Mouse (Mus musculus) thymus, adult 2 months (tissue): ENCODE measurements around the gene Serpind1. TPM values are rescaled to one million over a fixed set of nuclear protein-coding genes. Genes with fewer than 3 reads are reported as not detected.

ENCODE experiments used
- DNase-seq: peaks from one replicate; pipeline ENCODE4 v3.0.0; 2021
- H3K27ac ChIP-seq: fragments of 200-500 bp; 2 replicates; pipeline ENCODE4 v1.5.1; 2012; ENCODE audit warnings: low read length, control low read depth; ENCODE audit not compliant: control insufficient read depth, insufficient read depth
- H3K27me3 ChIP-seq: fragments of 200-500 bp; 2 replicates; pipeline ENCODE4 v1.6.1; 2012; ENCODE audit warnings: mild to moderate bottlenecking, low read length, moderate library complexity, mixed read lengths; ENCODE audit not compliant: control insufficient read depth, insufficient read depth
- H3K36me3 ChIP-seq: fragments of 200-500 bp; 2 replicates; pipeline ENCODE4 v1.6.1; 2012; ENCODE audit warnings: mild to moderate bottlenecking, low read length, moderate library complexity; ENCODE audit not compliant: control insufficient read depth, insufficient read depth
- H3K4me1 ChIP-seq: fragments of 200-500 bp; replicated peaks from 2 replicates; pipeline ENCODE4 v1.6.1; 2012; ENCODE audit warnings: low read length; ENCODE audit not compliant: control insufficient read depth, insufficient read depth
- H3K4me3 ChIP-seq: fragments of 200-500 bp; 2 replicates; pipeline ENCODE4 v1.5.1; 2012; ENCODE audit warnings: mild to moderate bottlenecking, low read length, control low read depth, moderate library complexity; ENCODE audit not compliant: control insufficient read depth, insufficient read depth
- CTCF ChIP-seq: fragments of 200-500 bp; IDR thresholded peaks from 2 replicates; pipeline ENCODE4 v1.5.1; 2012; ENCODE audit warnings: mild to moderate bottlenecking, control low read depth, low read length, moderate library complexity, borderline replicate concordance; ENCODE audit not compliant: control insufficient read depth, poor library complexity, insufficient read depth; ENCODE audit errors: extremely low read depth
- POLR2A ChIP-seq: fragments of 200-500 bp; IDR thresholded peaks from 2 replicates; pipeline ENCODE4 v1.6.1; 2012; ENCODE audit warnings: mild to moderate bottlenecking, low read length, control low read depth, moderate library complexity; ENCODE audit not compliant: control insufficient read depth, poor library complexity, insufficient read depth; ENCODE audit errors: extremely low read depth
- WGBS: fragments of 180-500 bp; shearing (Covaris S2); methylation state at CpG from one replicate; pipeline ENCODE4 v1.1.7; 2018; 5-methylcytosine and 5-hydroxymethylcytosine counted together
- polyA plus RNA-seq: library from polyadenylated mRNA; depleted of rRNA; stranded (reverse); fragments of >200 nt; gene quantifications from 2 replicates; pipeline ENCODE4 v1.2.3, GENCODE M21; 2012; rRNA removed

Serpind1 gene
- 0.16 and 0.69 TPM in 2 replicates for polyA plus RNA-seq

DNA sequence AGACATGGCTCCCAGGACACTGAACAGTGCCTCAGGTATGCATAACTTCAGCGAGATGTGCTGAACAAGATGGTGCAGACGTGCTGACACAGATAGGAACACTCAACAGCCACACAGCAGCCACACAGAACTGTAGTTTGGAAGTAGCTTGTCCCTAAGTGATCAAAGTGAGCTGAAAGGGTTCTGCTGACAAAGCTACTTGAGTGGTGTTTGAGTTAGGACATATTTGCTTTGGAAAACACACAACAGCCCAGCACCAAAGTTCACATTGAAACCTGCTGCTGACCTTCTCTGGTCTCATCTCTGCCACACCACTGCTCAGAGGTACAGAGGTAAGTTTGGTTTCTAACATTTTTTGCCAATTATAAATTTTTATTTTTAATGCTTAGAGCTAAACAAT, at the start of gene Serpind1:
TSS of gene Serpind1 (plus strand) at position 256 of the 400 bp plus-strand sequence.
- no peak for TF ChIP-seq CTCF
- TF ChIP-seq POLR2A, result no peak
- H3K4me3 ChIP-seq, result no peak within 1 kb of the TSS
- WGBS, result 96% methylated on average over 2 of the region's 2 CpGs
- 0 out of 2 replicates have a peak, but pooled peaks cover 2% of the 10 kb centered on the region for H3K4me1 ChIP-seq
- H3K36me3 ChIP-seq, result no peaks in the 10 kb centered on the region
- no peaks in the 10 kb centered on the region for H3K27me3 ChIP-seq
- H3K27ac ChIP-seq, result no peak within 1 kb of the TSS
- DNase-seq, result no peak

GRCm38 (mm10) chr16:17283151-17283550, 48.0 kb upstream of the Serpind1 start:
- 89% methylated on average over 6 of the region's 6 CpGs for WGBS
- no peak for DNase-seq
- Histone ChIP-seq H3K36me3 (peaks cover 20% of the 10 kb centered on the region), H3K27ac (no peak overlapping the region), H3K4me3 (no peak overlapping the region), H3K27me3 (no peaks in the 10 kb centered on the region), H3K4me1 (peaks cover 2% of the 10 kb centered on the region)
- no peak for TF ChIP-seq CTCF
- TF ChIP-seq POLR2A, result no peak

DNA sequence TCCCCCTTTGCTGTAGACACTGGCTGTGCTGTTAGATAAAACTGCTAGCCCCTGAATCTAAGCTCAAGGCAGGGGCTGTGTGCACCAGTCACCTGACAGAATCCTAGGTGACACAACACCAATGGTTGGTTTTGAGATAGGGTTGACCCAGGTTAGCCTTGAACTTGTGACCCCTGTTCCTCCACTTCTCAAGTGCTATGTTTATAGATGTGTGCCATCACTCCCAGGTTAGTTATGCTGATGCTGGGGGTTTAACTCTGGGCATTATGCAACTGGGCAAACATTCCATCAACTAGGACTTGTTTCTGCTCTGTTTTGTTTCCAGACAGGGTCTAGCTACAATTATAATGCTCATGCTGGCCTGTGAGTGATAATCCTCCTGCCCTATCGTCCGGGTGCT, 44.1 kb upstream of the Serpind1 start:
- TF ChIP-seq CTCF, result no peak
- no peak for TF ChIP-seq POLR2A
- H3K4me1 ChIP-seq, result no peaks in the 10 kb centered on the region
- H3K36me3 ChIP-seq, result peaks cover 28% of the 10 kb centered on the region
- H3K4me3 ChIP-seq, result no peak overlapping the region
- H3K27ac ChIP-seq, result no peak overlapping the region
- H3K27me3 ChIP-seq, result no peaks in the 10 kb centered on the region
- DNase-seq, result no peak
- 96% methylated on average over 2 of the region's 2 CpGs for WGBS

- no peaks in the 10 kb centered on the region for H3K4me1 ChIP-seq
- no peak overlapping the region for H3K27ac ChIP-seq
- peaks cover 24% of the 10 kb centered on the region for H3K36me3 ChIP-seq
- no peak overlapping the region for H3K4me3 ChIP-seq
- 98% methylated on average over 2 of the region's 2 CpGs for WGBS
- no peak for DNase-seq
- TF ChIP-seq CTCF, result no peak
- TF ChIP-seq POLR2A, result no peak
- H3K27me3 ChIP-seq, result no peaks in the 10 kb centered on the region
Measured at GRCm38 (mm10) chr16:17291016-17291415, 40.2 kb upstream of the Serpind1 start.

GRCm38 (mm10) chr16:17292751-17293150, 38.4 kb upstream of the Serpind1 start:
- no peaks in the 10 kb centered on the region for H3K27me3 ChIP-seq
- H3K4me1 ChIP-seq, result no peaks in the 10 kb centered on the region
- H3K27ac ChIP-seq, result no peak overlapping the region
- peaks cover 39% of the 10 kb centered on the region for H3K36me3 ChIP-seq
- 0% methylated on average over 2 of the region's 2 CpGs for WGBS
- no peak overlapping the region for H3K4me3 ChIP-seq
- DNase-seq, result peak; percentile 85
- TF ChIP-seq CTCF (peak; percentile 69; the same call in 1 of the 2 replicates), POLR2A (no peak)

DNA sequence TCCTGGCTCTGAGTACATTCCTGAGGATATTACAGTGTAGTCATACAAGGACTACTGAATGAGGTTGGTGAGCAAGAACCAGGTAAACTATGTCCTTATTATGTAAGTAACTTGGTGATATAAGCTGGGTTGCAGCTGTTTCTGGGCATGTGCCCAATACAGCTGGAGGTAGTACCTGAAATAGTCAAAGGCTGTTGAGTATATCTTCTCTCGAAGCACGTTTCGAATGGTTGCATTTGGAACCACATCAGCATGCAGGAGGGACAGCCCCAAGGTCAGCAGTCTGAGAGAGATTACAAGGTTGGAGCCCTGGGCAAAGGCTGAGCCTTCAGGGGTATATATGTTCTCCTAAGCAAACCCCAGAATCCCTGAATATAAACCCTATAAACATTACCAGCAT, 30.4 kb upstream of the Serpind1 start:
- Histone ChIP-seq H3K27ac (no peak overlapping the region), H3K27me3 (no peaks in the 10 kb centered on the region), H3K4me1 (no peaks in the 10 kb centered on the region), H3K36me3 (peaks cover 55% of the 10 kb centered on the region), H3K4me3 (no peak overlapping the region)
- no peak for DNase-seq
- WGBS, result 95% methylated on average over 3 of the region's 3 CpGs
- TF ChIP-seq POLR2A, result no peak
- no peak for TF ChIP-seq CTCF
